Mouse (Mus musculus) megakaryocyte-erythroid progenitor cell, adult 5-6 weeks (primary cell): ENCODE results near the gene Armt1. TPM values are rescaled to one million over a fixed set of nuclear protein-coding genes. Genes with fewer than 3 reads are reported as not detected.
"Not testable (repeated sequence)": the region's sequence is repeated elsewhere in the genome, so short reads cannot be mapped to it uniquely, and the experiment has no call there.

Experiments used
- ATAC-seq: replicated peaks from 2 replicates; pipeline ENCODE4 v1.8.0; 2016; ENCODE audit warnings: mild to moderate bottlenecking, inconsistent platforms; ENCODE audit not compliant: severe bottlenecking, poor library complexity, low FRiP score, low TSS enrichment
- total RNA-seq, 2 experiments: library from RNA; stranded (forward) in 1 of 2; stranded (reverse) in 1 of 2; fragments of 200-1000, 215-1000 nt in 1 of 2; fragments of >200 nt in 1 of 2; fragmentation: Nextera tagmentation in 1 of 2; gene quantifications; 2 replicates each; pipeline ENCODE4 v1.2.3; 2014 to 2017

Armt1 gene
- total RNA-seq, 2 experiments from 2014 or later: 28.8 to 50.3 TPM

- peak; percentile 50 for ATAC-seq
Measured at GRCm38 (mm10) chr10:4432996-4433755, 909 bp downstream of the Armt1 start.

GRCm38 (mm10) chr10:4433871-4434270 is 1.6 kb downstream of the Armt1 start:
- not testable (repeated sequence) for ATAC-seq

- no peak for ATAC-seq
Measured at GRCm38 (mm10) chr10:4435416-4435815, 3.1 kb downstream of the Armt1 start.

GRCm38 (mm10) chr10:4456409-4456808 is 24.1 kb downstream of the Armt1 start:
- 0 out of 2 replicates have a peak, but pooled peaks have one; percentile 24 for ATAC-seq

GRCm38 (mm10) chr10:4460201-4460600 is 27.9 kb downstream of the Armt1 start:
- ATAC-seq: peak; percentile 74

- no peak for ATAC-seq
Measured at GRCm38 (mm10) chr10:4465799-4466198, 33.5 kb downstream of the Armt1 start.

GRCm38 (mm10) chr10:4469406-4469805 is 37.1 kb downstream of the Armt1 start:
- no peak for ATAC-seq

GRCm38 (mm10) chr10:4473591-4473993 is 41.3 kb downstream of the Armt1 start:
- no peak for ATAC-seq

GRCm38 (mm10) chr10:4475431-4475830 is 43.2 kb downstream of the Armt1 start:
- no peak for ATAC-seq

- no peak for ATAC-seq
Measured at GRCm38 (mm10) chr10:4476604-4477003, 44.3 kb downstream of the Armt1 start.

- ATAC-seq: no peak
Measured at GRCm38 (mm10) chr10:4480929-4481328, 48.7 kb downstream of the Armt1 start.

GRCm38 (mm10) chr10:4481695-4482094 is 49.4 kb downstream of the Armt1 start:
- no peak for ATAC-seq

- ATAC-seq: no peak
Measured at GRCm38 (mm10) chr10:4482355-4482754, 50.1 kb downstream of the Armt1 start, which contains the start of gene Ccdc170. TSS of gene Ccdc170 (plus strand) at chr10:4482502.

- ATAC-seq: no peak
Measured at GRCm38 (mm10) chr10:4483848-4484247, 51.6 kb downstream of the Armt1 start.

- no peak for ATAC-seq
Measured at GRCm38 (mm10) chr10:4484986-4485385, 52.7 kb downstream of the Armt1 start.

GRCm38 (mm10) chr10:4489865-4490264 is 57.6 kb downstream of the Armt1 start:
- ATAC-seq: no peak

GRCm38 (mm10) chr10:4491281-4491680 is 59.0 kb downstream of the Armt1 start:
- ATAC-seq: peak; percentile 63

GRCm38 (mm10) chr10:4492045-4492444 is 59.8 kb downstream of the Armt1 start:
- no peak for ATAC-seq

GRCm38 (mm10) chr10:4492909-4493308 is 60.6 kb downstream of the Armt1 start:
- ATAC-seq: no peak

GRCm38 (mm10) chr10:4503251-4503650 is 71.0 kb downstream of the Armt1 start:
- ATAC-seq: no peak
